Mouse (Mus musculus): ENCODE results near the gene Gtsf1l. TPM values are rescaled to one million over a fixed set of nuclear protein-coding genes. Genes with fewer than 3 reads are reported as not detected.

The Gtsf1l gene
- polyA plus RNA-seq (2015; fragmentation: Nextera tagmentation; extraction: Ambion mirVana): not detected in 2 replicates

DNA sequence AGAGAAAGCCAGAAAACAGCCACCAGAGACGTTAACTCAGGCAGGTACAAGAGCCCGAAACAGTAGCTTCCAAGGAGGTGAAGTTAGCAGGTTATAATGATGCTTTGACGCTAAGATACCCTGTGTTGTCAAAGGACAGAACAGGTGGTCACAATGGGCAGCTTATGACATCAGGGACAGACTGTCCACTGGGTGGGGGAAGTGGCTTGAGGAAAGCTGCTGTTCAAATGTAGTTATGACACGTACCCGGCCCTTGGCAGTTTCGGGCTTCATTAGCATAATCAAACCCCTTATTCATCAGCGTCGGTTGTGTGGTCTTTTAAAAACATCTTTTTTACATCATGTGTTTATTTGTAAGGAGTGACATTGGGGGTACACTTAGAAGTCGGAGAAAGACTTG lies at the start of gene Gtsf1l:
Gene Gtsf1l, minus strand, starts transcription at position 128 of the 400 bp plus-strand sequence.
- H3K9ac ChIP-seq: no peak within 1 kb of the TSS
- H3K9me3 ChIP-seq (replicated peaks): no peaks in the 10 kb centered on the region
- ATAC-seq (replicated peaks; ENCODE audit: insufficient number of reproducible peaks, insufficient read depth, low FRiP score, low read depth): no peak
- H3K4me1 ChIP-seq (replicated peaks): no peaks in the 10 kb centered on the region
- no peak within 1 kb of the TSS for H3K27ac ChIP-seq
- no peak within 1 kb of the TSS for H3K4me2 ChIP-seq
- H3K36me3 ChIP-seq: 0 out of 2 replicates have a peak, but pooled peaks cover 4% of the 10 kb centered on the region
- H3K27me3 ChIP-seq: no peaks in the 10 kb centered on the region
- no peak within 1 kb of the TSS for H3K4me3 ChIP-seq
- 79% methylated on average over 9 of the region's 9 CpGs for WGBS

GRCm38 (mm10) chr2:163136996-163137395 lies 49.3 kb upstream of the Gtsf1l start:
- H3K9ac ChIP-seq: no peak overlapping the region
- no peak overlapping the region for H3K4me2 ChIP-seq
- H3K4me1 ChIP-seq (replicated peaks): no peaks in the 10 kb centered on the region
- no peak overlapping the region for H3K27ac ChIP-seq
- ATAC-seq (replicated peaks; ENCODE audit: insufficient number of reproducible peaks, insufficient read depth, low FRiP score, low read depth): no peak
- no peaks in the 10 kb centered on the region for H3K36me3 ChIP-seq
- no peaks in the 10 kb centered on the region for H3K9me3 ChIP-seq (replicated peaks)
- no peaks in the 10 kb centered on the region for H3K27me3 ChIP-seq
- no peak overlapping the region for H3K4me3 ChIP-seq

DNA sequence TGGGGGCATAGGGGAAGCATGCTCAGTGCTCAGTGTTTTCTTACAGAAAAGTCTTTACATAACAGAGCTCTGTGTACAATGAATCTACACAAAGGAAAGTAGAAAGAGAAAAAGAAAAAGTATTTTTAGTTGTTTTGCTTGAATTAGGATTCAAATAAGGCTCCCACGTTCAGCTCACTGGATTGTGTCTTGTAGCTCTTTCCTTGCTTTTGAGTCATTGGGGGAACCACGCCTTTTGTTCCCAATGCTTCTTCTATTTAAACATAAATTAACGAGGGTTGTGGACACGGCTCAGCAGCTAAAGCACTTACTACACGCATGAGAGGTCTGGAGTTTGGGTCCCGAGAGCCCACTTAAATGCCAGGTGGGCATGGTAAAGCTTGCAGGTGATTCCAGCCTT lies 48.3 kb upstream of the Gtsf1l start:
- Histone ChIP-seq H3K4me2 (no peak overlapping the region), H3K4me1 (replicated peaks) (no peaks in the 10 kb centered on the region), H3K36me3 (no peaks in the 10 kb centered on the region), H3K9ac (no peak overlapping the region), H3K27ac (no peak overlapping the region), H3K4me3 (no peak overlapping the region), H3K27me3 (no peaks in the 10 kb centered on the region), H3K9me3 (replicated peaks) (no peaks in the 10 kb centered on the region)
- ATAC-seq (replicated peaks; ENCODE audit: insufficient number of reproducible peaks, insufficient read depth, low FRiP score, low read depth): no peak
- 81% methylated on average over 6 of the region's 6 CpGs for WGBS

DNA sequence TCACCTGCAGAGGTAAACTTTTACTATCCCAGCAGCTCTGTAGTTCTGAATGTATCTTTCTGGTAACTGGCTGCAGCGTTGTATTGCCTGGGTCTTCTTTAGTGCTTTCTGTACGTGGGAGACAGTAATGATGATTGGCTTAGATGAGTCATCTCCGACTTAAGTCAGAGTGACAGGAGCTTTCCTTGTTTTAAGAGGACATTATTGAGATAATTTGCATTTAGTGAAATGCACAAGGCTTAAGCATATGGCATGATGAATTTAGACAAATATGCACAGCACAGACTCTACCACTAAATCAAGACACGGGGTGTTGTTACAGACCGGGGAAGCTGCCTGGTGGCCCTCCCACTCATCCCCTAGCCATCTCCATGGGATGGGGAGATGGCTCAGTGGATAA lies 44.7 kb upstream of the Gtsf1l start:
- Histone ChIP-seq H3K27ac (no peak overlapping the region), H3K4me2 (no peak overlapping the region), H3K9me3 (replicated peaks) (no peaks in the 10 kb centered on the region), H3K36me3 (no peaks in the 10 kb centered on the region), H3K9ac (no peak overlapping the region), H3K4me3 (no peak overlapping the region), H3K4me1 (replicated peaks) (no peaks in the 10 kb centered on the region), H3K27me3 (no peaks in the 10 kb centered on the region)
- WGBS: 79% methylated on average over 5 of the region's 5 CpGs
- no peak for ATAC-seq (replicated peaks; ENCODE audit: insufficient number of reproducible peaks, insufficient read depth, low FRiP score, low read depth)

- no peak for ATAC-seq (replicated peaks; ENCODE audit: insufficient number of reproducible peaks, insufficient read depth, low FRiP score, low read depth)
- no peaks in the 10 kb centered on the region for H3K4me1 ChIP-seq (replicated peaks)
These were observed 43.2 kb upstream of the Gtsf1l start for GRCm38 (mm10) chr2:163130837-163131236.

DNA sequence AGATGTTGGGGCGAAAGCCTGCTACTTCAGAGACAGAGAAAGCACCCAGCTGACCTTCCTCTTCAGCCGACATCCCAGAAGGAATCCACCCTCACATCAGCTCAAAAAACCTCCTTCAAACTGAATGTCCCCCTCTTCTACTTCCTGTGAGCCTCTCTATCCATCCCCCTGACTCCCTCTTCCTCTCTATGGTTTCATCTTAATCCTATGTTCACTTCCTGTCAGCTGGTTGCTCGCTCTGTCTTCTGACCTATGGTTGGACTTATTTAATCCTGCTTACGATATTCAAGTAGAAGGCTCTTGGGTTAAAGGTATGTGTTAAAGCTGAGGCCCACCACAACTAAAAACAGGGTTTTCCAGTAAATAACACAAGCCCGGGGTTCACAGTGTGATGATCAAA lies 35.8 kb upstream of the Gtsf1l start:
- ATAC-seq (replicated peaks; ENCODE audit: insufficient number of reproducible peaks, insufficient read depth, low FRiP score, low read depth): no peak
- H3K27ac ChIP-seq: no peak overlapping the region

More at GRCm38 (mm10) chr2:163130837-163131236, 43.2 kb upstream of the Gtsf1l start:
- Histone ChIP-seq H3K4me2 (no peak overlapping the region), H3K9ac (no peak overlapping the region), H3K27ac (no peak overlapping the region), H3K4me3 (no peak overlapping the region), H3K9me3 (replicated peaks) (no peaks in the 10 kb centered on the region), H3K36me3 (no peaks in the 10 kb centered on the region), H3K27me3 (no peaks in the 10 kb centered on the region)
- WGBS: 74% methylated on average over 5 of the region's 5 CpGs

DNA sequence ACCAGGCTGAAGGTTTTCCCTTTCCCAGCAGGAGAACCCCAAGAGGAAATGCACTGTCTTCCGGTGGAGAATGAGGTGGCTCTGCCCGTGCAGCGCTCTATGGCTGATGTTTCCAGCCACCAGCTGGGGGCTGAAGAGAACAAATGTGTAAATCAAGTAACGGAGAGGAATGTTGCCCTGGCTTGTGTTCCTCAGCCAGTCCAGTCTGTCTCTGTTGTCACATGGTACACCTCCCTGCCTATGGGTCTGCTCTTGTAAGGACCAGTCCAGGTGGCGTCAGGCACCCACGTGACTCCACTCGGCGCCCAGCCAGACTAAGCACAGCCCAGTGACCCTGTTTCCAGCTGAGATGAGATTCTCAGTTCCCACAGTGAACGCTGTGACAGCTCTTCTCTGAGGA lies 34.7 kb upstream of the Gtsf1l start:
- Histone ChIP-seq H3K27ac (0 out of 2 replicates have a peak overlapping the region, but pooled peaks have one; percentile 33), H3K9ac (no peak overlapping the region), H3K27me3 (peaks cover 20% of the 10 kb centered on the region), H3K4me1 (replicated peaks) (peaks cover 7% of the 10 kb centered on the region), H3K9me3 (replicated peaks) (no peaks in the 10 kb centered on the region), H3K36me3 (no peaks in the 10 kb centered on the region), H3K4me3 (peak overlapping the region; percentile 28; the same call in 1 of the 2 replicates), H3K4me2 (peak overlapping the region; percentile 55)
- ATAC-seq (replicated peaks; ENCODE audit: insufficient number of reproducible peaks, insufficient read depth, low FRiP score, low read depth): peak; percentile 94
- WGBS: 9% methylated on average over 9 of the region's 9 CpGs

More for the DNA sequence above, 35.8 kb upstream of the Gtsf1l start:
- 76% methylated on average over 5 of the region's 5 CpGs for WGBS
- peaks cover 7% of the 10 kb centered on the region for H3K4me1 ChIP-seq (replicated peaks)
- H3K9ac ChIP-seq: no peak overlapping the region
- no peaks in the 10 kb centered on the region for H3K36me3 ChIP-seq
- H3K9me3 ChIP-seq (replicated peaks): no peaks in the 10 kb centered on the region
- H3K4me3 ChIP-seq: no peak overlapping the region
- H3K4me2 ChIP-seq: no peak overlapping the region
- peaks cover 20% of the 10 kb centered on the region for H3K27me3 ChIP-seq

- no peak overlapping the region for H3K27ac ChIP-seq
- no peak for ATAC-seq (replicated peaks; ENCODE audit: insufficient number of reproducible peaks, insufficient read depth, low FRiP score, low read depth)
- H3K4me1 ChIP-seq (replicated peaks): peaks cover 7% of the 10 kb centered on the region
- H3K9me3 ChIP-seq (replicated peaks): no peaks in the 10 kb centered on the region
- no peaks in the 10 kb centered on the region for H3K36me3 ChIP-seq
- H3K27me3 ChIP-seq: peaks cover 20% of the 10 kb centered on the region
- no peak overlapping the region for H3K9ac ChIP-seq
- no peak overlapping the region for H3K4me3 ChIP-seq
- 70% methylated on average over 3 of the region's 3 CpGs for WGBS
- H3K4me2 ChIP-seq: no peak overlapping the region
These were observed 33.7 kb upstream of the Gtsf1l start for GRCm38 (mm10) chr2:163121353-163121660.

GRCm38 (mm10) chr2:163120626-163121352 lies 33.1 kb upstream of the Gtsf1l start:
- Histone ChIP-seq H3K36me3 (no peaks in the 10 kb centered on the region), H3K4me3 (no peak overlapping the region), H3K9me3 (replicated peaks) (no peaks in the 10 kb centered on the region), H3K4me1 (replicated peaks) (peaks cover 7% of the 10 kb centered on the region), H3K4me2 (no peak overlapping the region), H3K27me3 (peaks cover 20% of the 10 kb centered on the region), H3K9ac (no peak overlapping the region), H3K27ac (no peak overlapping the region)
- 56% methylated on average over 15 of the region's 15 CpGs for WGBS
- ATAC-seq (replicated peaks; ENCODE audit: insufficient number of reproducible peaks, insufficient read depth, low FRiP score, low read depth): no peak

GRCm38 (mm10) chr2:163111413-163112201 lies 24.0 kb upstream of the Gtsf1l start:
- Histone ChIP-seq H3K9me3 (replicated peaks) (no peaks in the 10 kb centered on the region), H3K27ac (no peak overlapping the region), H3K9ac (no peak overlapping the region), H3K4me2 (no peak overlapping the region), H3K4me1 (replicated peaks) (no peaks in the 10 kb centered on the region), H3K27me3 (0 out of 2 replicates have a peak, but pooled peaks cover 5% of the 10 kb centered on the region), H3K36me3 (no peaks in the 10 kb centered on the region), H3K4me3 (no peak overlapping the region)
- ATAC-seq (replicated peaks; ENCODE audit: insufficient number of reproducible peaks, insufficient read depth, low FRiP score, low read depth): no peak
- 65% methylated on average over 16 of the region's 16 CpGs for WGBS

- Histone ChIP-seq H3K4me1 (replicated peaks) (no peaks in the 10 kb centered on the region), H3K27me3 (0 out of 2 replicates have a peak, but pooled peaks cover 5% of the 10 kb centered on the region), H3K4me2 (no peak overlapping the region), H3K27ac (no peak overlapping the region), H3K36me3 (no peaks in the 10 kb centered on the region), H3K9ac (no peak overlapping the region), H3K9me3 (replicated peaks) (no peaks in the 10 kb centered on the region), H3K4me3 (no peak overlapping the region)
- WGBS: 100% methylated on average over 1 of the region's 1 CpGs
- no peak for ATAC-seq (replicated peaks; ENCODE audit: insufficient number of reproducible peaks, insufficient read depth, low FRiP score, low read depth)
These were observed 23.1 kb upstream of the Gtsf1l start for GRCm38 (mm10) chr2:163110706-163111105.

Data from heart, embryonic 15.5 days (tissue).